Mouse (Mus musculus) heart, adult 2 months (tissue): ENCODE results near the gene Ccdc162. TPM values are rescaled to one million over a fixed set of nuclear protein-coding genes. Genes with fewer than 3 reads are reported as not detected.
"Not testable (repeated sequence)": the region's sequence is repeated elsewhere in the genome, so short reads cannot be mapped to it uniquely, and the experiment has no call there.

Experiments used
- DNase-seq, 2 experiments: peaks; one replicate each; pipeline ENCODE4 v3.0.0; 2021
- H3K27ac ChIP-seq: fragments of 200-600 bp; 2 replicates; pipeline ENCODE4 v1.8.1; 2022
- H3K27me3 ChIP-seq: fragments of 200-500 bp; 2 replicates; pipeline ENCODE4 v1.6.1; 2012; ENCODE audit warnings: mild to moderate bottlenecking, low read length, inconsistent platforms, mixed read lengths; ENCODE audit not compliant: control insufficient read depth, insufficient read depth
- H3K36me3 ChIP-seq: fragments of 200-500 bp; 2 replicates; pipeline ENCODE4 v1.6.1; 2012; ENCODE audit warnings: low read length, inconsistent platforms; ENCODE audit not compliant: control insufficient read depth, insufficient read depth
- H3K4me1 ChIP-seq: fragments of 200-500 bp; 2 replicates; pipeline ENCODE4 v1.6.1; 2011; ENCODE audit warnings: low read length; ENCODE audit not compliant: control insufficient read depth, insufficient read depth
- H3K4me3 ChIP-seq: fragments of 200-600 bp; 2 replicates; pipeline ENCODE4 v1.8.1; 2022
- H3K79me2 ChIP-seq: fragments of 200-500 bp; replicated peaks from 2 replicates; pipeline ENCODE4 v1.6.1; 2012; ENCODE audit warnings: mild to moderate bottlenecking, inconsistent platforms, low read length, moderate library complexity, mixed read lengths; ENCODE audit not compliant: control insufficient read depth, insufficient read depth
- H3K9ac ChIP-seq: fragments of 200-500 bp; 2 replicates; pipeline ENCODE4 v1.6.1; 2012; ENCODE audit warnings: low read depth, mild to moderate bottlenecking, control low read depth, inconsistent platforms, low read length, mixed read lengths
- CTCF ChIP-seq: fragments of 200-600 bp; IDR thresholded peaks from 2 replicates; pipeline ENCODE4 v1.8.1; 2022; ENCODE audit warnings: antibody characterized with exemption, mild to moderate bottlenecking, moderate library complexity
- EP300 ChIP-seq: fragments of 200-500 bp; IDR thresholded peaks from 2 replicates; pipeline ENCODE4 v1.6.1; 2011; ENCODE audit warnings: low read depth, low read length, control low read depth; ENCODE audit not compliant: insufficient read depth
- POLR2A ChIP-seq: fragments of 200-500 bp; IDR thresholded peaks from 2 replicates; pipeline ENCODE4 v1.6.1; 2011; ENCODE audit warnings: mild to moderate bottlenecking, low read depth, low read length, control low read depth; ENCODE audit not compliant: insufficient read depth
- WGBS: fragments of 180-500 bp; shearing (Covaris S2); methylation state at CpG from one replicate; pipeline ENCODE4 v1.1.7; 2018; 5-methylcytosine and 5-hydroxymethylcytosine counted together
- intact Hi-C: fragments of 180-260 bp; cut with DNase I; formaldehyde crosslinking; loops from one replicate; pipeline ENCODE4 v1.15.1; 2025
- polyA plus RNA-seq: library from polyadenylated mRNA; depleted of rRNA; stranded (reverse); fragments of >200 nt; gene quantifications from 2 replicates; pipeline ENCODE4 v1.2.3, GENCODE M21; 2012
- total RNA-seq, 2 experiments: library from RNA; stranded (reverse); gene quantifications; 2 replicates each; pipeline ENCODE4 v1.2.3; 2021

The Ccdc162 gene
- total and polyA plus RNA-seq, 3 experiments: 0.11 to 0.49 TPM; not detected in 1

- WGBS: 74% methylated on average over 6 of the region's 6 CpGs
- Histone ChIP-seq H3K27ac (no peak overlapping the region), H3K4me1 (no peaks in the 10 kb centered on the region), H3K36me3 (no peaks in the 10 kb centered on the region), H3K27me3 (no peaks in the 10 kb centered on the region), H3K9ac (no peak overlapping the region), H3K79me2 (no peaks in the 10 kb centered on the region), H3K4me3 (no peak overlapping the region)
- TF ChIP-seq CTCF: no peak
- no peak for TF ChIP-seq POLR2A
- no peak for TF ChIP-seq EP300
- intact Hi-C loops: no loop called here
- no peak for DNase-seq
Observed at GRCm38 (mm10) chr10:41676661-41677061, 39.8 kb downstream of the Ccdc162 start.

- Histone ChIP-seq H3K4me3 (no peak overlapping the region), H3K79me2 (no peaks in the 10 kb centered on the region), H3K36me3 (no peaks in the 10 kb centered on the region), H3K4me1 (no peaks in the 10 kb centered on the region), H3K27me3 (no peaks in the 10 kb centered on the region), H3K9ac (no peak overlapping the region), H3K27ac (no peak overlapping the region)
- no peak for TF ChIP-seq POLR2A
- no peak for TF ChIP-seq CTCF
- no peak for TF ChIP-seq EP300
- WGBS: 87% methylated on average over 6 of the region's 6 CpGs
- no peak for DNase-seq
- intact Hi-C loops: no loop called here
Observed at GRCm38 (mm10) chr10:41675842-41676571, 40.4 kb downstream of the Ccdc162 start.

- WGBS: 74% methylated on average over 6 of the region's 6 CpGs
- no peak for TF ChIP-seq EP300
- no peak for TF ChIP-seq CTCF
- no peak for TF ChIP-seq POLR2A
- H3K27ac ChIP-seq: no peak overlapping the region
- H3K9ac ChIP-seq: no peak overlapping the region
- H3K27me3 ChIP-seq: no peaks in the 10 kb centered on the region
- no peaks in the 10 kb centered on the region for H3K4me1 ChIP-seq
- intact Hi-C loops: no loop called here
- H3K79me2 ChIP-seq: no peaks in the 10 kb centered on the region
- no peaks in the 10 kb centered on the region for H3K36me3 ChIP-seq
- H3K4me3 ChIP-seq: no peak overlapping the region
- no peak for DNase-seq
Observed at GRCm38 (mm10) chr10:41675243-41675642, 41.2 kb downstream of the Ccdc162 start.

GRCm38 (mm10) chr10:41674362-41674761 lies 42.1 kb downstream of the Ccdc162 start:
- intact Hi-C loops: no loop called here

GRCm38 (mm10) chr10:41670196-41670595 lies 46.2 kb downstream of the Ccdc162 start:
- no peak for TF ChIP-seq POLR2A
- TF ChIP-seq EP300: no peak
- TF ChIP-seq CTCF: no peak
- WGBS: 79% methylated on average over 5 of the region's 5 CpGs
- H3K27ac ChIP-seq: no peak overlapping the region
- H3K36me3 ChIP-seq: no peaks in the 10 kb centered on the region
- no peaks in the 10 kb centered on the region for H3K4me1 ChIP-seq
- no peak overlapping the region for H3K4me3 ChIP-seq
- H3K9ac ChIP-seq: no peak overlapping the region
- intact Hi-C loops: no loop called here
- no peaks in the 10 kb centered on the region for H3K79me2 ChIP-seq
- no peaks in the 10 kb centered on the region for H3K27me3 ChIP-seq
- DNase-seq: no peak

More at GRCm38 (mm10) chr10:41674362-41674761, 42.1 kb downstream of the Ccdc162 start:
- Histone ChIP-seq H3K9ac (no peak overlapping the region), H3K27me3 (no peaks in the 10 kb centered on the region), H3K4me1 (no peaks in the 10 kb centered on the region), H3K36me3 (no peaks in the 10 kb centered on the region), H3K27ac (no peak overlapping the region), H3K4me3 (no peak overlapping the region), H3K79me2 (no peaks in the 10 kb centered on the region)
- 59% methylated on average over 3 of the region's 3 CpGs for WGBS
- no peak for DNase-seq
- TF ChIP-seq POLR2A: no peak
- no peak for TF ChIP-seq CTCF
- TF ChIP-seq EP300: no peak

GRCm38 (mm10) chr10:41665498-41665897 lies 50.9 kb downstream of the Ccdc162 start:
- Histone ChIP-seq H3K9ac (no peak overlapping the region), H3K79me2 (no peaks in the 10 kb centered on the region), H3K4me3 (no peak overlapping the region), H3K36me3 (no peaks in the 10 kb centered on the region), H3K4me1 (no peaks in the 10 kb centered on the region), H3K27me3 (no peaks in the 10 kb centered on the region), H3K27ac (no peak overlapping the region)
- no peak for DNase-seq
- intact Hi-C loops: no loop called here
- TF ChIP-seq EP300 (no peak), POLR2A (no peak), CTCF (no peak)
- WGBS: 96% methylated on average over 1 of the region's 1 CpGs

GRCm38 (mm10) chr10:41659671-41660070 lies 56.8 kb downstream of the Ccdc162 start:
- intact Hi-C loops, H3K79me2 ChIP-seq: not testable (repeated sequence)
- 90% methylated on average over 6 of the region's 6 CpGs for WGBS

GRCm38 (mm10) chr10:41655684-41656083 lies 60.8 kb downstream of the Ccdc162 start:
- intact Hi-C loops, H3K36me3 ChIP-seq, H3K79me2 ChIP-seq, H3K4me1 ChIP-seq, H3K9ac ChIP-seq, H3K4me3 ChIP-seq, H3K27ac ChIP-seq, H3K27me3 ChIP-seq, DNase-seq: not testable (repeated sequence)

More at GRCm38 (mm10) chr10:41659671-41660070, 56.8 kb downstream of the Ccdc162 start:
- H3K27ac ChIP-seq, H3K4me1 ChIP-seq, H3K4me3 ChIP-seq, DNase-seq, H3K9ac ChIP-seq, H3K36me3 ChIP-seq, H3K27me3 ChIP-seq: not testable (repeated sequence)
